Mouse (Mus musculus): ENCODE results near the gene Il24.

Il24 gene

GRCm38 (mm10) chr1:130872912-130873311, 14.3 kb downstream of the Il24 start:
- no peak for TF ChIP-seq GATA4 (IDR thresholded peaks at IDR 0.05; ENCODE audit: insufficient replicate concordance, low read length)

GRCm38 (mm10) chr1:130865541-130866221, 21.6 kb downstream of the Il24 start, which contains the start of gene Fcmr:
Gene Fcmr, plus strand, starts transcription at chr1:130865669.
- no peak for TF ChIP-seq GATA4 (IDR thresholded peaks at IDR 0.05; ENCODE audit: insufficient replicate concordance, low read length)

- no peak for TF ChIP-seq GATA4 (IDR thresholded peaks at IDR 0.05; ENCODE audit: insufficient replicate concordance, low read length)
Measured at GRCm38 (mm10) chr1:130864741-130865140, 22.5 kb downstream of the Il24 start.

GRCm38 (mm10) chr1:130864238-130864637, 23.0 kb downstream of the Il24 start:
- TF ChIP-seq GATA4 (IDR thresholded peaks at IDR 0.05; ENCODE audit: insufficient replicate concordance, low read length), result no peak

GRCm38 (mm10) chr1:130857456-130857855, 29.8 kb downstream of the Il24 start:
- no peak for TF ChIP-seq GATA4 (IDR thresholded peaks at IDR 0.05; ENCODE audit: insufficient replicate concordance, low read length)

- no peak for TF ChIP-seq GATA4 (IDR thresholded peaks at IDR 0.05; ENCODE audit: insufficient replicate concordance, low read length)
Measured at GRCm38 (mm10) chr1:130855723-130856122, 31.5 kb downstream of the Il24 start.

- no peak for TF ChIP-seq GATA4 (IDR thresholded peaks at IDR 0.05; ENCODE audit: insufficient replicate concordance, low read length)
Measured at GRCm38 (mm10) chr1:130854819-130855218, 32.4 kb downstream of the Il24 start.

GRCm38 (mm10) chr1:130850405-130850804, 36.8 kb downstream of the Il24 start:
- TF ChIP-seq GATA4 (IDR thresholded peaks at IDR 0.05; ENCODE audit: insufficient replicate concordance, low read length), result no peak

- TF ChIP-seq GATA4 (IDR thresholded peaks at IDR 0.05; ENCODE audit: insufficient replicate concordance, low read length), result no peak
Measured at GRCm38 (mm10) chr1:130849530-130850214, 37.6 kb downstream of the Il24 start.

GRCm38 (mm10) chr1:130844516-130844915, 42.7 kb downstream of the Il24 start:
- TF ChIP-seq GATA4 (IDR thresholded peaks at IDR 0.05; ENCODE audit: insufficient replicate concordance, low read length), result no peak

- TF ChIP-seq GATA4 (IDR thresholded peaks at IDR 0.05; ENCODE audit: insufficient replicate concordance, low read length), result no peak
Measured at GRCm38 (mm10) chr1:130841621-130842020, 45.6 kb downstream of the Il24 start.

GRCm38 (mm10) chr1:130840599-130841379, 46.5 kb downstream of the Il24 start:
- TF ChIP-seq GATA4 (IDR thresholded peaks at IDR 0.05; ENCODE audit: insufficient replicate concordance, low read length), result peak; percentile 83

- TF ChIP-seq GATA4 (IDR thresholded peaks at IDR 0.05; ENCODE audit: insufficient replicate concordance, low read length), result no peak
Measured at GRCm38 (mm10) chr1:130838288-130838687, 49.0 kb downstream of the Il24 start.

- no peak for TF ChIP-seq GATA4 (IDR thresholded peaks at IDR 0.05; ENCODE audit: insufficient replicate concordance, low read length)
Measured at GRCm38 (mm10) chr1:130835161-130835936, 51.9 kb downstream of the Il24 start.

Measured in liver, adult (tissue).